Mouse (Mus musculus): ENCODE results near the gene Mia.

DNA sequence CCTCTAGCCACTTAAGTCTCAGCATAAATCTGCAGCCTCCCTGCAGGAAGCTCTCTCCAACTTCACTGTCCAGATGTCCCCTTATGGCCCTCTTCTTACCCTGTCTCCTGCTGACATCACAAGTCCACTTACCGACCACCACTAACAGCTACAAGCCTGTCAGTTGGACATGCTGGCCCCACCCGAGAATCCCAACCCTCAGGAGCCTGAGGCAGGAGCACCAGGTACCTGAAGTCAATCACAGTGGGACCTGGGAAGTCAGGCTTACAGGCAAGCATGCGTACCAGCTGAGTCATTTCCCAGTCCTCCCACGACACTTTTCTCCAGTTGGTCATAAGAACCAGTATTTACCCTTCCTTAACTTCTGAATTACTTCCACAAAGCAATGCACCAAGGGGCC lies 12.8 kb upstream of the Mia start:
- TF ChIP-seq CTCF (IDR thresholded peaks at IDR 0.05; ENCODE audit: borderline replicate concordance, insufficient read depth, low read length) (no peak), POLR2A (IDR thresholded peaks at IDR 0.05; ENCODE audit: low read depth, low read length) (no peak)
